Mouse (Mus musculus): Measurements from ENCODE around the gene Ccr1l1. TPM values are rescaled to one million over a fixed set of nuclear protein-coding genes. Genes with fewer than 3 reads are reported as not detected.

Ccr1l1 gene
- polyA plus RNA-seq, 1 experiment from 2014 or later, result not detected

DNA sequence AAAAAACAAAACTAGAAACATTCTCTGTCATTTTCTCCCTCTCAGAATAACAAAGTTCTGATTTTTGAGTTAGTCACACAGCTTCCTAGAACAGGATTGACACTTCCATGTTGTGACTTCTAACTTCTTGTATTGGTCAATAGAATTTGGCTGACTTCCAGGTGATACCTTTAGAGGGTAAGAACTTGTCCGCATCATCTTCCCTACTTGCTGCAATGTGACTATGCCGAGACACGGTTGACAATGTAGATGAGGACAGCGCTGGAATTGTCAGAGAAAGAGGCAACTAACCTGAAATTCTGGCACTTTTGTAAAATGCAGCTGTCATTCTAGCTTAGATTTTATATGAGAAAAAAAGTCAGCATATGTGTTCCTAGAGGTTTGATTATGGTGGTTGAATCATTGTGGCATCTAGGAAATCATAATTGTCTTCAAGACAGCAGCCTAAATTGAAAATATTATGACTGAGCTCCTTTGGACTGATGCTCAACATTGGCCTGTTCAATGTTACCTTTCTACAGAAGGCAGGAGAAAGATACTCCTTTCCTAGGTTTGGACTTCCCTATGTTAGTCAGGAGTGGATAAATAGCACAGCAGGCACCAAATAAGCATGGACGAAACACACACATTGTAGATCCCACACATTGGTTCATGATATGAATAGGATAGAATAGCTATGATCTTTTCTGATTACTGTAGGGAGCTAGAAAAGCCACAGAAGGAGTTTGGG is 44.3 kb downstream of the Ccr1l1 start:
- H3K4me1 ChIP-seq (ENCODE audit: control insufficient read depth, insufficient read depth, low read length), result no peaks in the 10 kb centered on the region; the same call in 1 of the 2 replicates
- no peak overlapping the region for H3K4me2 ChIP-seq (ENCODE audit: low read depth, low read length)
- no peaks in the 10 kb centered on the region for H3K27me3 ChIP-seq (ENCODE audit: control insufficient read depth, insufficient read depth, low read length)
- ATAC-seq (replicated peaks; ENCODE audit: extremely low read depth, insufficient read depth, low FRiP score), result no peak
- no peak overlapping the region for H3K27ac ChIP-seq (ENCODE audit: low read length)
- no peak overlapping the region for H3K4me3 ChIP-seq (ENCODE audit: low read length)
- no peaks in the 10 kb centered on the region for H3K9me3 ChIP-seq (replicated peaks; ENCODE audit: control insufficient read depth, low read length)
- no peaks in the 10 kb centered on the region for H3K36me3 ChIP-seq (ENCODE audit: control insufficient read depth, insufficient read depth)
- 92% methylated on average over 5 of the region's 5 CpGs for WGBS
- H3K9ac ChIP-seq (ENCODE audit: low read length), result no peak overlapping the region

GRCm38 (mm10) chr9:123932911-123933675 is 45.1 kb downstream of the Ccr1l1 start:
- no peaks in the 10 kb centered on the region for H3K36me3 ChIP-seq (ENCODE audit: control insufficient read depth, insufficient read depth)
- H3K4me3 ChIP-seq (ENCODE audit: low read length), result no peak overlapping the region
- no peak overlapping the region for H3K4me2 ChIP-seq (ENCODE audit: low read depth, low read length)
- H3K9ac ChIP-seq (ENCODE audit: low read length), result no peak overlapping the region
- 81% methylated on average over 19 of the region's 19 CpGs for WGBS
- H3K9me3 ChIP-seq (replicated peaks; ENCODE audit: control insufficient read depth, low read length), result no peaks in the 10 kb centered on the region
- H3K4me1 ChIP-seq (ENCODE audit: control insufficient read depth, insufficient read depth, low read length), result no peaks in the 10 kb centered on the region; the same call in 1 of the 2 replicates
- ATAC-seq (replicated peaks; ENCODE audit: extremely low read depth, insufficient read depth, low FRiP score), result no peak
- no peak overlapping the region for H3K27ac ChIP-seq (ENCODE audit: low read length)
- no peaks in the 10 kb centered on the region for H3K27me3 ChIP-seq (ENCODE audit: control insufficient read depth, insufficient read depth, low read length)

DNA sequence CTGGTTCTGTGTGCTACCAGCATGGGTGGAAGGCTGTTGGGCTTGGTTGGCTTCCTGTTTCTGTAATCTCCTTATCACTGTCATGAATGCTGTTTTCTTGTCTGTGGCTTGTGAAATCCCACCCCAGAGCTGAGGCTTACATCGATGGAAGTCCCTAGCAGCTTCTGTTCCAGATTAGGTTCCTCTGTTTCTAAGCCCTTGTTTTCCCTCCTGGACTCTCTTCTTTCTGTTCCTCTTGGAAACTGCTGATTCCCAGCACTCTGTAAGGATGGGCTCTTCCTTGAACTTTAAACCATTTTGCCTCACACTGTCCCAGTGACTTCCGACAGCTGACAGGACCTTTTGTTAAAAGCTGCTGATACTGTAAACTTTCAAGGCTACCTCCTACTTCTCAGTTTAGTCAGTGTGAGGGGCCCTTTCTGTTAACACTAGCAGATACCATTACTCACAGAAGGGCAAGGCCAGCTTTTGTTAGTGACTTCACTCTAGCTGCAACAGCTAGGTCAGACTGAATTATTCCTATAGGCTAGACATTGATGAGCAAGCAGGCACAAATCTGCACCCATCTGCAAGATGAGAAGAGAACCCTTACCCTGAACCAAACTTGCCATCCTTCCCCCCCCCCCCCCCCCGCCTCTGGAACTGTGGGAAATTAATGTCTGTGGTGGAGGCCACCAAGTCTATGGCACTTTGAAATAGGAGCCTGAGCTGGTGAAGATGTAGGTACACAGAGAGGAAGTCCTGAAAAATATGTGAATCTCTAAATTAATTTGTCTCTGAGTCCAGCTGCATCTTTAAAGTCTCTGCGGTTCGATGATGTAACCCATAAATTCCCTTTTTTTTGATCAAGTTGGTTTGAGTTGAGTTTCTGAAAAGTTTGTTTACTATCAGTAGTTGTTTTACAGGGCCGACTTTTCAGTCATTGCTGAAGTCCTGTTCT is 46.2 kb downstream of the Ccr1l1 start:
- no peaks in the 10 kb centered on the region for H3K9me3 ChIP-seq (replicated peaks; ENCODE audit: control insufficient read depth, low read length)
- WGBS, result 48% methylated on average over 6 of the region's 6 CpGs
- no peaks in the 10 kb centered on the region; the same call in 1 of the 2 replicates for H3K4me1 ChIP-seq (ENCODE audit: control insufficient read depth, insufficient read depth, low read length)
- ATAC-seq (replicated peaks; ENCODE audit: extremely low read depth, insufficient read depth, low FRiP score), result peak; percentile 19; the same call in 1 of the 2 replicates
- H3K27me3 ChIP-seq (ENCODE audit: control insufficient read depth, insufficient read depth, low read length), result no peaks in the 10 kb centered on the region
- H3K9ac ChIP-seq (ENCODE audit: low read length), result no peak overlapping the region
- H3K36me3 ChIP-seq (ENCODE audit: control insufficient read depth, insufficient read depth), result no peaks in the 10 kb centered on the region
- H3K4me3 ChIP-seq (ENCODE audit: low read length), result no peak overlapping the region
- peak overlapping the region; percentile 5; the same call in 1 of the 2 replicates for H3K27ac ChIP-seq (ENCODE audit: low read length)
- H3K4me2 ChIP-seq (ENCODE audit: low read depth, low read length), result no peak overlapping the region

DNA sequence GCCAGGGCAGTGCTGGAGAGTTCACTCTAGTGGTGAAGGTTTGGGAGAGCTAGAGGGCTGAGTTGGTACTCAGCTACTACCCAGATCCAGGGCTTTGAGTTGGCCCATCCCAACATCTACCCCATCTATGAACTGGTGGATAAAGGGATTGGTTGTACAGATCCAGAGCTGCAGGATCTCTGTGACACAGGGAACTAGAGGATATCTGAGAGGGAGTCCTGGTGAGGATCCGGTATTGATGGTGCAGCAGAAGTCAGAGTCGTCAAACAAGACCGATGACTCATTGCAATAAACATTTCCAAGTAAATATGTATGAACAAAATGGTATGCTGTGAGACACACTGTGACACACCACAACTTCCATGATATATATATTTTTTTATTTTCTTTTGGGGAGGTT is 47.3 kb downstream of the Ccr1l1 start:
- H3K27me3 ChIP-seq (ENCODE audit: control insufficient read depth, insufficient read depth, low read length), result no peaks in the 10 kb centered on the region
- H3K9ac ChIP-seq (ENCODE audit: low read length), result no peak overlapping the region
- no peak overlapping the region for H3K4me3 ChIP-seq (ENCODE audit: low read length)
- no peaks in the 10 kb centered on the region for H3K9me3 ChIP-seq (replicated peaks; ENCODE audit: control insufficient read depth, low read length)
- H3K4me2 ChIP-seq (ENCODE audit: low read depth, low read length), result no peak overlapping the region
- 80% methylated on average over 3 of the region's 3 CpGs for WGBS
- no peak overlapping the region; the same call in 1 of the 2 replicates for H3K27ac ChIP-seq (ENCODE audit: low read length)
- no peaks in the 10 kb centered on the region; the same call in 1 of the 2 replicates for H3K4me1 ChIP-seq (ENCODE audit: control insufficient read depth, insufficient read depth, low read length)
- ATAC-seq (replicated peaks; ENCODE audit: extremely low read depth, insufficient read depth, low FRiP score), result no peak
- no peaks in the 10 kb centered on the region for H3K36me3 ChIP-seq (ENCODE audit: control insufficient read depth, insufficient read depth)

GRCm38 (mm10) chr9:123930476-123930875 is 47.7 kb downstream of the Ccr1l1 start:
- 80% methylated on average over 3 of the region's 3 CpGs for WGBS
- Histone ChIP-seq H3K4me3 (ENCODE audit: low read length) (no peak overlapping the region), H3K27ac (ENCODE audit: low read length) (no peak overlapping the region; the same call in 1 of the 2 replicates)

DNA sequence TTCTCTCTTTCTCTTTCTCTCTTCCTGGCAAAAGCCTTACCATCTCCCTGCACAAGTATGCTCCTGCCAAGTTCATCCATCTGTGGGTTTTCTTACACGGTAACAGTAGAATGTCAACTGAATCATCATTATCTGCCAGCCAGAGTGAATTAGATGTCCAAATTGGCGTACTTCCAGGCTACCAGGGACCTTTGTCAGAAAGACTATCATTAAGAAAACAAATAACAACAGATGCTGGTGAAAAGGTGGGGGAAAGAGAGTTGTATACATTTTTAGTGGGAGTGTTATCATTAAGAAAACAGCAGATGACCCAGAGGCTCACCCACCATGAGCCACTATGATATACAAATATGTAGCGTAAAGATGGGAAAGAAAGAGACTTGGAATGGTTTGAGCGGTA is 48.3 kb downstream of the Ccr1l1 start:
- no peak overlapping the region for H3K9ac ChIP-seq (ENCODE audit: low read length)

More at GRCm38 (mm10) chr9:123930476-123930875, 47.7 kb downstream of the Ccr1l1 start:
- Histone ChIP-seq H3K4me1 (ENCODE audit: control insufficient read depth, insufficient read depth, low read length) (no peaks in the 10 kb centered on the region; the same call in 1 of the 2 replicates), H3K4me2 (ENCODE audit: low read depth, low read length) (no peak overlapping the region), H3K36me3 (ENCODE audit: control insufficient read depth, insufficient read depth) (no peaks in the 10 kb centered on the region), H3K27me3 (ENCODE audit: control insufficient read depth, insufficient read depth, low read length) (no peaks in the 10 kb centered on the region), H3K9ac (ENCODE audit: low read length) (no peak overlapping the region), H3K9me3 (replicated peaks; ENCODE audit: control insufficient read depth, low read length) (no peaks in the 10 kb centered on the region)
- no peak for ATAC-seq (replicated peaks; ENCODE audit: extremely low read depth, insufficient read depth, low FRiP score)

DNA sequence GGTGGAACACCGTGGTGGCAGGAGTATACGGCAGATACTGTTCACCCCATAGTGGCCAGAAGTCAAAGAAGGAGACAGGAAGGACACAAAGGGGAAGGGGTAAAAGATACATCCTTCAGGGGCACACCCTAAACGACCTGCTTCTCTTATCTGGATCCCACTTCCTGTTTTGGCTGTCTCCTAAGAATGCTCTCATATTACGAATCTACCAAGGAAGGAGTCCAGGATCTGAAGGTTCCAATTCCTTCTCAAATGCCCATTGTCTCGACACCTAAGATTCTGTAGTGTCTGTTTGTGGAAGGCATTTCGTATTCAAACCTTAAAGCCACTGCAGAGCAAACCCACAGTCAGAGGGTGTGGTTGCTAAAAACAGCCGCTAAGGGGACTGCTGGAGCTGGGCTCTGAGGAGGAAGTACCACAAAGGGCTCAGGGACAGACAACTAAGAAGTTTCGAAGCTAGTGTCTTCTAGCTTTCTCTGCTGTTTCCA is 49.4 kb downstream of the Ccr1l1 start:
- Histone ChIP-seq H3K27ac (ENCODE audit: low read length) (peak overlapping the region; percentile 46; the same call in 1 of the 2 replicates), H3K4me2 (ENCODE audit: low read depth, low read length) (peak overlapping the region; percentile 42)
- WGBS, result 18% methylated on average over 8 of the region's 8 CpGs

More for the DNA sequence above, 48.3 kb downstream of the Ccr1l1 start:
- ATAC-seq (replicated peaks; ENCODE audit: extremely low read depth, insufficient read depth, low FRiP score), result no peak
- H3K36me3 ChIP-seq (ENCODE audit: control insufficient read depth, insufficient read depth), result no peaks in the 10 kb centered on the region
- H3K27ac ChIP-seq (ENCODE audit: low read length), result no peak overlapping the region
- H3K27me3 ChIP-seq (ENCODE audit: control insufficient read depth, insufficient read depth, low read length), result no peaks in the 10 kb centered on the region
- H3K4me2 ChIP-seq (ENCODE audit: low read depth, low read length), result no peak overlapping the region
- no peaks in the 10 kb centered on the region; the same call in 1 of the 2 replicates for H3K4me1 ChIP-seq (ENCODE audit: control insufficient read depth, insufficient read depth, low read length)
- H3K4me3 ChIP-seq (ENCODE audit: low read length), result no peak overlapping the region
- 62% methylated on average over 4 of the region's 4 CpGs for WGBS
- 0 out of 2 replicates have a peak, but pooled peaks cover 2% of the 10 kb centered on the region for H3K9me3 ChIP-seq (replicated peaks; ENCODE audit: control insufficient read depth, low read length)

DNA sequence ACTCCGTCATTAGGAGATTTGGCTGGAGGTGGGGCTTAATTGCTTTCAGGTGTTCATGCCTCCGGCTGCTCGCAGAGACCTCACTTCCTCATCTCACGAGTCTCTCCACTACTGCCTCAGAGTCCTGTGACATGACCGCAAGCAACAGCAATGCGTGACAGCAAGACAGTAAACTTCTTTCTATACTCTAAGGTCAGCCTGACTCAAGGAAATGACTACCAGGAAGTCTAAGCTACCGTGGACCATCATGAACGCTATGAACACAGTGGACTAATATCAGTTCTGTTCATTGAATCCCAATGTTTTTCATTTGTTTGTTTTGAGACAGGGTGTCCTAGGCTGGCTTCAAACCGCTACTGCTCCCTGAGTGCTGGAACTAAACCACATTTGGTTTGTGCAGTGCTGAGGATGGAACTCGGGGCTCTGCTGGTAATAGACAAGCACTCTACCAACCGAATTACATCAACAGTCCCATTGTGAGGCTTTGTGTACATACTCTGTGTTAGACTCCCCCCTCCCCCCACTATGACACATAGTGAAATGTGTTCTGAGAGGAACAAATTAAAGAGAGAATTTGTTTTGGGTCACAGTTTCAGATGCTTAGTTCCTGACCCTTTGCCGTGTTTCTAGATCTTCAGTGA is 50.0 kb downstream of the Ccr1l1 start:
- WGBS, result 56% methylated on average over 12 of the region's 12 CpGs
- peak overlapping the region; percentile 42 for H3K4me2 ChIP-seq (ENCODE audit: low read depth, low read length)
- peak overlapping the region; percentile 46; the same call in 1 of the 2 replicates for H3K27ac ChIP-seq (ENCODE audit: low read length)

More for the DNA sequence above, 49.4 kb downstream of the Ccr1l1 start:
- ATAC-seq (replicated peaks; ENCODE audit: extremely low read depth, insufficient read depth, low FRiP score), result no peak
- H3K36me3 ChIP-seq (ENCODE audit: control insufficient read depth, insufficient read depth), result no peaks in the 10 kb centered on the region
- 0 out of 2 replicates have a peak, but pooled peaks cover 2% of the 10 kb centered on the region for H3K9me3 ChIP-seq (replicated peaks; ENCODE audit: control insufficient read depth, low read length)
- H3K27me3 ChIP-seq (ENCODE audit: control insufficient read depth, insufficient read depth, low read length), result no peaks in the 10 kb centered on the region
- H3K4me3 ChIP-seq (ENCODE audit: low read length), result 0 out of 2 replicates have a peak overlapping the region, but pooled peaks have one; percentile 6
- 0 out of 2 replicates have a peak overlapping the region, but pooled peaks have one; percentile 18 for H3K9ac ChIP-seq (ENCODE audit: low read length)
- H3K4me1 ChIP-seq (ENCODE audit: control insufficient read depth, insufficient read depth, low read length), result no peaks in the 10 kb centered on the region; the same call in 1 of the 2 replicates

More for the DNA sequence above, 50.0 kb downstream of the Ccr1l1 start:
- peaks cover 2% of the 10 kb centered on the region for H3K4me1 ChIP-seq (ENCODE audit: control insufficient read depth, insufficient read depth, low read length)
- H3K36me3 ChIP-seq (ENCODE audit: control insufficient read depth, insufficient read depth), result no peaks in the 10 kb centered on the region
- no peaks in the 10 kb centered on the region for H3K27me3 ChIP-seq (ENCODE audit: control insufficient read depth, insufficient read depth, low read length)
- no peak for ATAC-seq (replicated peaks; ENCODE audit: extremely low read depth, insufficient read depth, low FRiP score)
- H3K4me3 ChIP-seq (ENCODE audit: low read length), result no peak overlapping the region
- H3K9ac ChIP-seq (ENCODE audit: low read length), result 0 out of 2 replicates have a peak overlapping the region, but pooled peaks have one; percentile 18
- 0 out of 2 replicates have a peak, but pooled peaks cover 2% of the 10 kb centered on the region for H3K9me3 ChIP-seq (replicated peaks; ENCODE audit: control insufficient read depth, low read length)
